Mouse (Mus musculus) thymus, adult 18-20 months (tissue): ENCODE measurements around the gene Ddb2.

Experiments used
- DNase-seq, 2 experiments: peaks; one replicate each; pipeline ENCODE4 v3.0.0; 2022; ENCODE audit warnings: mixed read lengths in 2 of 2

The Ddb2 gene

GRCm38 (mm10) chr2:91236601-91237510 is at the start of gene Ddb2:
Gene Ddb2, minus strand, starts transcription at chr2:91236982.
- DNase-seq, result peak; percentile 87

GRCm38 (mm10) chr2:91285885-91286505 is 49.2 kb upstream of the Ddb2 start:
- DNase-seq, result no peak

GRCm38 (mm10) chr2:91284375-91285199 is 47.8 kb upstream of the Ddb2 start:
- no peak for DNase-seq

- DNase-seq, result no peak
Observed at GRCm38 (mm10) chr2:91283972-91284371, 47.2 kb upstream of the Ddb2 start.

GRCm38 (mm10) chr2:91281366-91281765 is 44.6 kb upstream of the Ddb2 start:
- DNase-seq, result no peak

GRCm38 (mm10) chr2:91279372-91279755 is 42.6 kb upstream of the Ddb2 start:
- no peak for DNase-seq

GRCm38 (mm10) chr2:91278749-91279371 is 42.1 kb upstream of the Ddb2 start:
- DNase-seq, result no peak

- no peak for DNase-seq
Observed at GRCm38 (mm10) chr2:91269687-91270133, 32.9 kb upstream of the Ddb2 start.

- DNase-seq, result no peak
Observed at GRCm38 (mm10) chr2:91268706-91269105, 31.9 kb upstream of the Ddb2 start.

- DNase-seq, result no peak
Observed at GRCm38 (mm10) chr2:91268042-91268441, 31.3 kb upstream of the Ddb2 start.

GRCm38 (mm10) chr2:91264711-91265681 is 28.2 kb upstream of the Ddb2 start, which contains the start of gene Arfgap2:
Gene Arfgap2, plus strand, starts transcription at chr2:91264974.
- DNase-seq, result peak; percentile 92 to 95

- DNase-seq, result no peak
Observed at GRCm38 (mm10) chr2:91263692-91264660, 27.2 kb upstream of the Ddb2 start.

GRCm38 (mm10) chr2:91259493-91259892 is 22.7 kb upstream of the Ddb2 start:
- DNase-seq, result no peak

GRCm38 (mm10) chr2:91258830-91259229 is 22.0 kb upstream of the Ddb2 start:
- no peak for DNase-seq

- DNase-seq, result no peak
Observed at GRCm38 (mm10) chr2:91258054-91258453, 21.3 kb upstream of the Ddb2 start.

- DNase-seq, result no peak
Observed at GRCm38 (mm10) chr2:91257126-91257980, 20.6 kb upstream of the Ddb2 start.

GRCm38 (mm10) chr2:91256256-91257125 is 19.7 kb upstream of the Ddb2 start:
- DNase-seq, result no peak

- DNase-seq, result no peak
Observed at GRCm38 (mm10) chr2:91255661-91256150, 18.9 kb upstream of the Ddb2 start, which contains the start of gene Pacsin3. Gene Pacsin3, plus strand, starts transcription at chr2:91255954.
